Mouse (Mus musculus) embryonic facial prominence, embryonic 10.5 days (tissue): ENCODE results near the gene Tpp1. TPM values are rescaled to one million over a fixed set of nuclear protein-coding genes. Genes with fewer than 3 reads are reported as not detected.

Experiments
- polyA plus RNA-seq: library from polyadenylated mRNA; unstranded; fragments of >200 nt; fragmentation: Nextera tagmentation; extraction: Ambion mirVana; gene quantifications from 2 replicates; pipeline ENCODE4 v1.2.1, GENCODE M21; 2016

The Tpp1 gene
- polyA plus RNA-seq, 1 experiment from 2014 or later: 45.0 TPM

Other genes starting within 250 kb of the Tpp1 start
- gene Smpd1, start 197.9 kb downstream of the Tpp1 start, polyA plus RNA-seq: 30.3 and 33.1 TPM in 2 replicates
- 94.9 and 104 TPM in 2 replicates for gene Apbb1, start 170.6 kb downstream of the Tpp1 start, polyA plus RNA-seq
- 0.22 TPM in 1 of 2 replicates, not detected in the other for gene Hpx, start 152.1 kb downstream of the Tpp1 start, polyA plus RNA-seq
- 28.8 and 34.9 TPM in 2 replicates for gene Trim3, start 118.7 kb downstream of the Tpp1 start, polyA plus RNA-seq
- gene Timm10b, start 112.2 kb downstream of the Tpp1 start, polyA plus RNA-seq: 158 and 163 TPM in 2 replicates
- gene Arfip2, start 111.8 kb downstream of the Tpp1 start, polyA plus RNA-seq: 61.2 and 64.1 TPM in 2 replicates
- gene Gm45799, start 111.7 kb downstream of the Tpp1 start, polyA plus RNA-seq: 13.5 and 22.0 TPM in 2 replicates
- 0.27 and 0.44 TPM in 2 replicates for gene Dnhd1, start 101.4 kb downstream of the Tpp1 start, polyA plus RNA-seq
- gene Ilk, start 15.6 kb downstream of the Tpp1 start, polyA plus RNA-seq: 214 and 219 TPM in 2 replicates
- gene Rrp8, start 14.8 kb downstream of the Tpp1 start, polyA plus RNA-seq: 45.3 and 45.4 TPM in 2 replicates
- 154 and 163 TPM in 2 replicates for gene Taf10, start 7.9 kb downstream of the Tpp1 start, polyA plus RNA-seq
- 13.7 and 14.8 TPM in 2 replicates for gene Dchs1, start 35.4 kb upstream of the Tpp1 start, polyA plus RNA-seq
- gene Mrpl17, start 58.9 kb upstream of the Tpp1 start, polyA plus RNA-seq: 329 and 340 TPM in 2 replicates
- gene Gm4070, start 201.7 kb upstream of the Tpp1 start, polyA plus RNA-seq: 0.06 and 0.15 TPM in 2 replicates